Mouse (Mus musculus): ENCODE measurements at regions not wholly inside any gene's neighbourhood (a gene's known extent, or its start where the extent isn't known, plus 50 kb on each side); places are given as distances from the start of the nearest gene placed in this dataset.
"Not testable (repeated sequence)": the region's sequence is repeated elsewhere in the genome, so short reads cannot be mapped to it uniquely, and the experiment has no call there.

DNA sequence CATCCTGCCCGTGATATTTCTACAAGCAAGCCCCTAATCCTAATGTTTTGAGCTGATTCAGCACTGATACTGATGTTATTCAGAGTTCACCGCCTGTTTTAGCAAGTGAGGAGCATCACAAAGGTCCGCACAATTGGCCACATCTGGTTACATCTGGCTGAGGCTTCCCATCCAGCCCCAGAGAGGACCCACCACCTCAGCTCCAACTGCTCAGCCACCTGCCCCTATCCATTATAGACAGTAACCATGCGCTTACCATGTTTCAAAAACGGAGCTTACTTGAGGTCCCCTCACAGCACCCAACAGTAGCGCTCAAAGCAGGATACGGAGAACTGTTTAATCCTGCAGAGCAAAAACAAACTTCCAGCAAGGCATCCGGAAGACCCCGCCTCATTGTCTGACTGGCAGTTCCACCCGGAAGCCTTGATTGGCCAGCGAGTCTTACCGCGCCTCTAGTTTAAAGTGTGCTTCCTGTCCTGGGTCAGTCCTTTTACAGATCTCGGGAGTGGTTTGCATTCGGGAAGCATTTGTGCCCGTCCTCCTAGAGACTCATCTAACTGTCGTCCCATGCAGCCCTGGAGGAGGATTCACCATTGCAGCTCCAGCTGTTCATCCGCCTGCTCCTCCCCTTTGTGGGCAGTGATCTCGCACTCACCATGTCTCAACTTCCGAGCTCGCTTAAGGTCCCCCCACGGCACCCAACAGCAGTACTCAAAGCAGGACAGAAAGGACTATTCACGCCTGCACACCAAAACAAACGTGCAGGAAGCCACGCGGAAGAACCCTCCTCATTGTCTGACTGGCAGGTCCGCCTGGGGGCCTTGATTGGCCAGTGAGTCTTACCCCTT lies 69.9 kb upstream of the Zfp825 start:
- peak; percentile 88 for DNase-seq (ENCODE audit: low read depth)

DNA sequence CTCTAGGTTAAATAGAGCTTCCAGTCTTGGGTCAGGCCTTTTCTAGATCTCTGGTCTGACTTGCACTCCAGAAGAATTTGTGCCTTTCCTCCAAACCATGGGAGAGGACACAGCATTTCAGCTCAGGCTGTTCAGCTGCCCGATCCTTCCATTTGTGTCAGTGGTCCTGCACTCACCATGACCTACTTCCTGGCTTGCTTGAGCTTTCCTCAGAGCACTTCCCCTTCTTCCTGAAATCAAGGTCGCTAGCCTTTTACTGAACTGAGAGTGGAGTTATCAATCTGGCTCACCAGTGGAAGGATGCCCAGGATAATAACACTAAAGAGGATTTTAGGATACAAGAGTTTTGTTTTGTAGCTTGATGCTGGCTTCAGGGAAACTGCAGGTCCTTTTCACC lies 70.5 kb upstream of the Zfp825 start:
- not testable (repeated sequence) for DNase-seq (ENCODE audit: low read depth)

DNA sequence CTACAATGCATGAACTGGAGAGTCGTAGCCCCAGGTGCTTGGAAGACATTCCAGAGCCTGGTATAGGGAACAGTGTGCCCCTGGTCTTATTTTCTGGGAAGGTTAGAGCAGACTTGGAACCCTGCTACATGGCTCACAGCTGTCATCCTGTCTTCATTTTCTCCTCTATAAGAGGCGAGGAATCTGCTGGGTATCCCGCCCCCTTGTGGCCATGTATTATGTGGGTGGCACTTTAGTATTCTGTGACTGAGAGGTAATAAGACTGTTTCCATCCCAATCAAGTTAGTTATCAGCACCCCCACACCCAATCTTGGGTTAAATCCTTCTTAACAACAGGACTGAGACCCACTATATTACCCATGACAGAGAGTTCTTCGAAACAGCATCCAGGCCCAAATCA lies 69.4 kb upstream of the Erap1 start:
- DNase-seq (ENCODE audit: low read depth), result peak; percentile 70
